Mouse (Mus musculus) lung, postnatal 0 days (tissue): ENCODE results near the gene Ccdc30.

Source experiments
- CTCF ChIP-seq: IDR thresholded peaks from 2 replicates; pipeline ENCODE4 v1.5.1; 2016; ENCODE audit warnings: antibody characterized with exemption, mild to moderate bottlenecking
- EP300 ChIP-seq: IDR thresholded peaks from 2 replicates; pipeline ENCODE4 v1.6.1; 2016; ENCODE audit warnings: antibody characterized with exemption, mild to moderate bottlenecking, control low read depth

DNA sequence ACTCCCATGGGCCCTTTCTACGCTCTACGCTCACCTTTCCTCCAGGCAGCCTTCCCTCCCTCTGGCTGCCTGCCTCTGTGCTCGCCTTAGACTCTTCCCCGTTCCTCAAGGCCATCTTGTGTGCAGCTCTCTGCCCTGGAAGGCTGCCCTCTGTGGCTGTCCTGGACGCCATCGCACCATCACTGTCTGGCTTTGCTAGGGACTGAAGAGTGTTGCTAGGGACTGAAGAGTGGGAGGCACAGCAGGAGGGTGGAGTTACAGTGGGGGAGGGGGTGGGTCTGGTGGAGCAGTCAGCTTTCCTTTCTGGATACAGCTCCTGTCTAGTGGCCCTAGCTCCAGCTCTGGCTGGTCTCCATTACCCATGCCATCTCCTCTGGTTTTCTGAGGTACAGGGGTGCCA lies 27.2 kb upstream of the Ccdc30 start:
- TF ChIP-seq EP300 = no peak
- no peak for TF ChIP-seq CTCF
